ENCODE assay signal across 16 mouse cellular contexts in the genomic region with DNA sequence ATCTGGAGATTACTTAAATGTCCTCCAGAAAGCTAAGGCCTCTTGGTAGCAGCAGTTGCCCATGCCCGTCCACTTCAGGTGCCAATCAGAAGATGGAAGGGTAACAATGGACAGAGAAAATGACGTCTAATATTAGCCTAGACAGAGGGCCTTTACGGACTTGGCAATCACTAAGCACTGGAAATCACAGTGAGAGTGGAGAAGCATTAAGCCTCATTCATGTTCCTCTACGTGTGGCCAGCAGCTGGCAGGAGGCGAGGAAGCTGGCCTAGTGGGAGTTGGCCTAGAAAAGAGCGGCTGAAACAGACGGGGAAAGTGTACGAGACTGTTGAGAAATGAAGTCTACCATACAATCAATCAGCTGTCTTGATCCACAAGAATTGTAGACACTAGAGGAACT. TPM values are rescaled to one million over a fixed set of nuclear protein-coding genes. Genes with fewer than 3 reads are reported as not detected.
DNase-seq lines count a peak whose midpoint lies in the region; ATAC-seq lines count a peak whose summit lies in the region.
"Had no signal": no experiment of that assay in that cellular context is flagged by ENCODE, and none has a peak within 500 bp of the region (broad histone marks: within the 10 kb centered on the region; RNA-seq: fewer than 3 reads in every experiment).

No protein-coding gene starts in this region.

- ATAC-seq in hindbrain, embryonic 16.5 days, result peak; percentile 46; the same call in 1 of the 2 replicates
- ATAC-seq in hindbrain, embryonic 14.5 days (ENCODE audit: low FRiP score), result no peak
- ATAC-seq: activated CD4-positive, CD25-positive, alpha-beta regulatory T cell, adult 4 months; CD4-positive, CD25-positive, alpha-beta regulatory T cell, adult 4 months had no signal

- no peaks in the 10 kb centered on the region for H3K9me3 ChIP-seq in hindbrain, embryonic 16.5 days (ENCODE audit: control insufficient read depth, low read length)
- H3K9me3 ChIP-seq in hindbrain, embryonic 14.5 days (ENCODE audit: control insufficient read depth, low read length), result no peaks in the 10 kb centered on the region
- H3K9me3 ChIP-seq in heart, embryonic 10.5 days, result no peaks in the 10 kb centered on the region
- H3K9me3 ChIP-seq: kidney, embryonic 15.5 days; limb, embryonic 10.5 days had no signal

- H3K27ac ChIP-seq in hindbrain, embryonic 16.5 days (ENCODE audit: low read depth, low read length), result no peak overlapping the region
- no peak overlapping the region for H3K27ac ChIP-seq in hindbrain, embryonic 14.5 days
- H3K27ac ChIP-seq in heart, embryonic 10.5 days, result no peak overlapping the region
- H3K27ac ChIP-seq: heart, adult 2 months; kidney, embryonic 15.5 days; limb, embryonic 10.5 days; liver, embryonic 14.5 days had no signal

- H3K4me1 ChIP-seq in hindbrain, embryonic 16.5 days (ENCODE audit: control insufficient read depth, insufficient read depth, low read depth, low read length), result peaks cover 6% of the 10 kb centered on the region
- peaks cover 3% of the 10 kb centered on the region; the same call in 1 of the 2 replicates for H3K4me1 ChIP-seq in hindbrain, embryonic 14.5 days (replicated peaks; ENCODE audit: control insufficient read depth, insufficient read depth, low read length)
- peaks cover 34% of the 10 kb centered on the region for H3K4me1 ChIP-seq in heart, embryonic 10.5 days

- no peak overlapping the region for H3K4me3 ChIP-seq in hindbrain, embryonic 16.5 days (ENCODE audit: low read length)
- no peak overlapping the region for H3K4me3 ChIP-seq in hindbrain, embryonic 14.5 days (replicated peaks; ENCODE audit: low read length)
- no peak overlapping the region for H3K4me3 ChIP-seq in heart, embryonic 10.5 days
- H3K4me3 ChIP-seq: heart, adult 2 months; kidney, embryonic 15.5 days; limb, embryonic 10.5 days had no signal

- no peak overlapping the region for H3K4me2 ChIP-seq in hindbrain, embryonic 16.5 days (ENCODE audit: low read length)
- no peak overlapping the region for H3K4me2 ChIP-seq in hindbrain, embryonic 14.5 days (replicated peaks)
- H3K4me2 ChIP-seq: kidney, embryonic 15.5 days had no signal

- 43% methylated on average over 8 of the region's 8 CpGs for WGBS in hindbrain, embryonic 16.5 days
- WGBS in hindbrain, embryonic 14.5 days, result 51% methylated on average over 8 of the region's 8 CpGs
- WGBS in heart, embryonic 10.5 days, result 82% methylated on average over 8 of the region's 8 CpGs

- DNase-seq in hindbrain, embryonic 14.5 days (ENCODE audit: low spot score), result no peak
- DNase-seq in right cerebral cortex, adult 2 months (ENCODE audit: low spot score in 2 of 2), result peak; percentile 17 to 26
- DNase-seq in right cerebral cortex, postnatal 36 days (ENCODE audit: low spot score in 2 of 2), result no peak
- DNase-seq in cerebellum, postnatal 25 days, result peak; percentile 53 to 65
- DNase-seq in heart, embryonic 10.5 days (ENCODE audit: low spot score), result no peak
- no peak for DNase-seq in spleen, postnatal 4 days (ENCODE audit: low spot score in 2 of 2)
- DNase-seq: heart, postnatal 14 days; lung, postnatal 4 days; midbrain, embryonic 14.5 days had no signal

- no peaks in the 10 kb centered on the region for H3K36me3 ChIP-seq in hindbrain, embryonic 16.5 days (ENCODE audit: control insufficient read depth, insufficient read depth, low read length)
- H3K36me3 ChIP-seq in hindbrain, embryonic 14.5 days (replicated peaks; ENCODE audit: control insufficient read depth, insufficient read depth), result no peaks in the 10 kb centered on the region
- H3K36me3 ChIP-seq in heart, embryonic 10.5 days, result no peaks in the 10 kb centered on the region
- H3K36me3 ChIP-seq: kidney, embryonic 15.5 days; limb, embryonic 10.5 days had no signal

- no peak overlapping the region for H3K9ac ChIP-seq in hindbrain, embryonic 16.5 days (ENCODE audit: low read depth, low read length)
- no peak overlapping the region for H3K9ac ChIP-seq in hindbrain, embryonic 14.5 days
- H3K9ac ChIP-seq: kidney, embryonic 15.5 days; liver, embryonic 14.5 days had no signal

- H3K27me3 ChIP-seq in hindbrain, embryonic 16.5 days (replicated peaks; ENCODE audit: control insufficient read depth, insufficient read depth, low read length), result no peaks in the 10 kb centered on the region
- H3K27me3 ChIP-seq in hindbrain, embryonic 14.5 days (ENCODE audit: control insufficient read depth, insufficient read depth, low read length), result no peaks in the 10 kb centered on the region
- no peaks in the 10 kb centered on the region for H3K27me3 ChIP-seq in heart, embryonic 10.5 days (ENCODE audit: insufficient read depth, poor library complexity, severe bottlenecking)
- H3K27me3 ChIP-seq: kidney, embryonic 15.5 days had no signal

RNA-seq across cellular contexts. Expression of a gene that starts 43.8 kb away (rescaled TPM):
- polyA plus RNA-seq in hindbrain, embryonic 16.5 days (2015; fragmentation: Nextera tagmentation; extraction: Ambion mirVana), result 2.9 and 3.0 TPM in 2 replicates
- polyA plus RNA-seq in hindbrain, embryonic 14.5 days (2014; fragmentation: Nextera tagmentation; extraction: Ambion mirVana), result 4.3 and 5.0 TPM in 2 replicates
- 3.0 and 3.5 TPM in 2 replicates for polyA plus RNA-seq in heart, embryonic 10.5 days (2016; fragmentation: Nextera tagmentation; extraction: Ambion mirVana)
- polyA plus RNA-seq: CD4-positive, CD25-positive, alpha-beta regulatory T cell, adult 4 months had no signal

RNA-seq across cellular contexts. Expression of a gene that starts 52.5 kb away (rescaled TPM):
- polyA plus RNA-seq in hindbrain, embryonic 16.5 days (2015; fragmentation: Nextera tagmentation; extraction: Ambion mirVana), result 41.3 and 44.8 TPM in 2 replicates
- 35.0 and 47.1 TPM in 2 replicates for polyA plus RNA-seq in hindbrain, embryonic 14.5 days (2014; fragmentation: Nextera tagmentation; extraction: Ambion mirVana)
- 40.1 and 44.5 TPM in 2 replicates for polyA plus RNA-seq in heart, embryonic 10.5 days (2016; fragmentation: Nextera tagmentation; extraction: Ambion mirVana)

Comparison
In these comparisons a context has a peak if more than half of its experiments do, and no peak if none do; other contexts are left out.
1. DNase-seq: peak in right cerebral cortex, adult 2 months (2 of 2) and cerebellum, postnatal 25 days (2 of 2); none in hindbrain, embryonic 14.5 days (single experiment), right cerebral cortex, postnatal 36 days (0 of 2), heart, embryonic 10.5 days (single experiment) and spleen, postnatal 4 days (0 of 2).